Mouse (Mus musculus) C2C12 (cell line): ENCODE data around the gene Tbc1d17.

Experiments used
- CTCF ChIP-seq: IDR thresholded peaks from one replicate; pipeline ENCODE4 v1.5.1; 2011; ENCODE audit not compliant: control insufficient read depth, insufficient read depth, insufficient read length
- FOSL1 ChIP-seq: IDR thresholded peaks from one replicate; pipeline ENCODE4 v1.8.0; 2011; ENCODE audit warnings: mild to moderate bottlenecking, low read length; ENCODE audit not compliant: poor library complexity, insufficient read depth, severe bottlenecking
- MAX ChIP-seq: IDR thresholded peaks from one replicate; pipeline ENCODE4 v1.6.1; 2011; ENCODE audit warnings: mild to moderate bottlenecking, control low read depth
- MYOD1 ChIP-seq: IDR thresholded peaks from one replicate; pipeline ENCODE4 v1.6.1; 2011; ENCODE audit warnings: low read depth; ENCODE audit not compliant: control insufficient read depth, insufficient read length
- MYOG ChIP-seq: IDR thresholded peaks from one replicate; pipeline ENCODE4 v1.6.1; 2011; ENCODE audit not compliant: control insufficient read depth, insufficient read length; ENCODE audit errors: extremely low read depth
- USF1 ChIP-seq: IDR thresholded peaks from one replicate; pipeline ENCODE4 v1.6.1; 2011; ENCODE audit warnings: low read depth, mild to moderate bottlenecking, control low read depth, moderate library complexity

DNA sequence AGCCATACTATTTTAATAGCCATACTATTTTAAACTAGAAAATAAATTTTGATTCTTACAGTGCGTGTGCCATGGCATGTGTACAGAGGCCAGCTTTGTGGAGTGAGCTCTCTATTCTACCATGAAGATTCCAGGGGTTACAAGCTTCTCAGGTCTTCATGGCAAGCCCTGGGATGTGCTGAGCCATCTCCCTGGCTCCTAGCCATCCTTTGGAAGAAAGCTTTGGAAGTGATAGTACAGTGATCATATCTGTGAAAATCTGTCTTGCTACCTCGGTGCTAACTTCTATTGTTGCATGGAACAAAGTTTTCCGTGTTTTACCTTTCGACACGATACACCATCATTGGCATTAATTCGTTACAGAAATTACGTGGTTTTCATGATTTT lies 46.3 kb upstream of the Tbc1d17 start:
- no peak for TF ChIP-seq FOSL1
- no peak for TF ChIP-seq CTCF
- no peak for TF ChIP-seq USF1
- TF ChIP-seq MYOG, result no peak
- no peak for TF ChIP-seq MAX
- no peak for TF ChIP-seq MYOD1
